Mouse (Mus musculus) liver, adult 2 months (tissue): ENCODE results near the gene Rasgrf2. TPM values are rescaled to one million over a fixed set of nuclear protein-coding genes. Genes with fewer than 3 reads are reported as not detected.
A peak's percentile ranks its signal among the peaks of the same experiment; 100 is the strongest.

Source experiments
- DNase-seq: peaks from one replicate; pipeline ENCODE4 v3.0.0-alpha.2; 2011; ENCODE audit warnings: low read depth, low spot score; ENCODE audit errors: extremely low read depth
- H3K27ac ChIP-seq: fragments of 200-500 bp; replicated peaks from 2 replicates; pipeline ENCODE4 v1.5.1; 2012; ENCODE audit warnings: low read depth, mild to moderate bottlenecking, control low read depth, inconsistent platforms, low read length; ENCODE audit not compliant: insufficient read depth
- H3K27me3 ChIP-seq: fragments of 200-500 bp; 2 replicates; pipeline ENCODE4 v1.6.1; 2012; ENCODE audit warnings: mild to moderate bottlenecking, moderate library complexity, low read length, inconsistent platforms; ENCODE audit not compliant: control insufficient read depth, insufficient read depth
- H3K36me3 ChIP-seq: fragments of 200-500 bp; 2 replicates; pipeline ENCODE4 v1.6.1; 2012; ENCODE audit warnings: low read length, inconsistent platforms; ENCODE audit not compliant: control insufficient read depth, insufficient read depth
- H3K4me1 ChIP-seq: fragments of 200-500 bp; 2 replicates; pipeline ENCODE4 v1.6.1; 2011; ENCODE audit warnings: low read length; ENCODE audit not compliant: control insufficient read depth, insufficient read depth
- H3K4me3 ChIP-seq: fragments of 200-500 bp; 2 replicates; pipeline ENCODE4 v1.5.1; 2011; ENCODE audit warnings: low read depth, mild to moderate bottlenecking, control low read depth, low read length, moderate library complexity; ENCODE audit not compliant: insufficient read depth
- H3K79me2 ChIP-seq: fragments of 200-500 bp; 2 replicates; pipeline ENCODE4 v1.6.1; 2012; ENCODE audit warnings: inconsistent platforms, mild to moderate bottlenecking, low read length, moderate library complexity; ENCODE audit not compliant: control insufficient read depth, insufficient read depth
- H3K9ac ChIP-seq: fragments of 200-500 bp; 2 replicates; pipeline ENCODE4 v1.6.1; 2012; ENCODE audit warnings: low read depth, mild to moderate bottlenecking, control low read depth, inconsistent platforms, low read length
- CTCF ChIP-seq: fragments of 200-500 bp; IDR thresholded peaks from 2 replicates; pipeline ENCODE4 v1.5.1; 2011; ENCODE audit warnings: low read depth, low read length, control low read depth
- POLR2A ChIP-seq: fragments of 200-500 bp; IDR thresholded peaks from 2 replicates; pipeline ENCODE4 v1.6.1; 2011; ENCODE audit warnings: low read length, control low read depth; ENCODE audit not compliant: insufficient read depth; ENCODE audit errors: extremely low read depth
- WGBS: fragments of 180-500 bp; shearing (Covaris S2); methylation state at CpG from one replicate; pipeline ENCODE4 v1.1.7; 2018; 5-methylcytosine and 5-hydroxymethylcytosine counted together
- polyA plus RNA-seq: library from polyadenylated mRNA; depleted of rRNA; stranded (reverse); fragments of >200 nt; gene quantifications from 2 replicates; pipeline ENCODE4 v1.2.3, GENCODE M21; 2012
- total RNA-seq: library from RNA; depleted of rRNA; stranded (reverse); fragments of >200 nt; gene quantifications from 2 replicates; pipeline ENCODE4 v1.2.3, GENCODE M21; 2014

Gene Rasgrf2
- total and polyA plus RNA-seq, 2 experiments, result 0.44 to 1.0 TPM

DNA sequence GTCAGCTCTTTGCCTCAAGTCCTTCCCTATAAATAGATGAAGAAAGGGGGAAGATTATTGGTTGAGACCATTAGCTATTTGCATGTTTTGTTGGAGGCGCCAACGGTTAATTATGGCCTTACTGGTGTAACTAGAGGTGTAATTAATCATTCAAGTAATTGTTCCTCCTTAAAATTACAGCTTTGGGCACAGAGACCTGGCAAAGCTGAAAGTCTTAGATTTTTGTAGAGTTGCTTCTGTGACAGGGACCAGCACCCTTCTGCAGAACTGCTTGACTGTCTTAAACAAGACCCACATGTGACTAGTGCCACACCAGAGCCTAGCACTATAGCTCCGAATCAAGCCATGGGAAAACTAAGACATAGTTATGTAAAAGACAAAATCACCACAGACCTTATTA lies 134.5 kb downstream of the Rasgrf2 start:
- no peak overlapping the region for H3K9ac ChIP-seq
- no peaks in the 10 kb centered on the region for H3K27me3 ChIP-seq
- no peak for DNase-seq
- 90% methylated on average over 3 of the region's 3 CpGs for WGBS
- H3K36me3 ChIP-seq, result no peaks in the 10 kb centered on the region
- H3K4me1 ChIP-seq, result no peaks in the 10 kb centered on the region
- no peak overlapping the region for H3K4me3 ChIP-seq
- no peak overlapping the region for H3K27ac ChIP-seq
- no peaks in the 10 kb centered on the region for H3K79me2 ChIP-seq
- no peak for TF ChIP-seq POLR2A
- no peak for TF ChIP-seq CTCF

- no peak for DNase-seq
- 70% methylated on average over 2 of the region's 2 CpGs for WGBS
Measured at GRCm38 (mm10) chr13:91991412-91991811, 140.0 kb downstream of the Rasgrf2 start.

GRCm38 (mm10) chr13:91990709-91991284 lies 140.7 kb downstream of the Rasgrf2 start:
- Histone ChIP-seq H3K9ac (no peak overlapping the region), H3K4me3 (no peak overlapping the region), H3K36me3 (no peaks in the 10 kb centered on the region), H3K27ac (no peak overlapping the region), H3K4me1 (no peaks in the 10 kb centered on the region), H3K27me3 (no peaks in the 10 kb centered on the region), H3K79me2 (no peaks in the 10 kb centered on the region)
- DNase-seq, result no peak
- no peak for TF ChIP-seq CTCF
- no peak for TF ChIP-seq POLR2A
- 59% methylated on average over 6 of the region's 6 CpGs for WGBS

More at GRCm38 (mm10) chr13:91991412-91991811, 140.0 kb downstream of the Rasgrf2 start:
- no peak for TF ChIP-seq CTCF
- no peak for TF ChIP-seq POLR2A
- Histone ChIP-seq H3K4me1 (no peaks in the 10 kb centered on the region), H3K27ac (no peak overlapping the region), H3K79me2 (no peaks in the 10 kb centered on the region), H3K27me3 (no peaks in the 10 kb centered on the region), H3K4me3 (no peak overlapping the region), H3K36me3 (no peaks in the 10 kb centered on the region), H3K9ac (no peak overlapping the region)

GRCm38 (mm10) chr13:91988378-91988777 lies 143.1 kb downstream of the Rasgrf2 start:
- H3K27ac ChIP-seq, result no peak overlapping the region
- no peaks in the 10 kb centered on the region for H3K79me2 ChIP-seq
- TF ChIP-seq POLR2A (no peak), CTCF (no peak)
- no peaks in the 10 kb centered on the region for H3K27me3 ChIP-seq
- no peaks in the 10 kb centered on the region for H3K4me1 ChIP-seq
- 82% methylated on average over 7 of the region's 7 CpGs for WGBS
- H3K36me3 ChIP-seq, result no peaks in the 10 kb centered on the region
- no peak for DNase-seq
- no peak overlapping the region for H3K4me3 ChIP-seq
- H3K9ac ChIP-seq, result no peak overlapping the region

- 93% methylated on average over 6 of the region's 6 CpGs for WGBS
- TF ChIP-seq CTCF, result peak; percentile 47
- TF ChIP-seq POLR2A, result no peak
- no peaks in the 10 kb centered on the region for H3K36me3 ChIP-seq
Measured at GRCm38 (mm10) chr13:91986958-91987357, 144.5 kb downstream of the Rasgrf2 start.

DNA sequence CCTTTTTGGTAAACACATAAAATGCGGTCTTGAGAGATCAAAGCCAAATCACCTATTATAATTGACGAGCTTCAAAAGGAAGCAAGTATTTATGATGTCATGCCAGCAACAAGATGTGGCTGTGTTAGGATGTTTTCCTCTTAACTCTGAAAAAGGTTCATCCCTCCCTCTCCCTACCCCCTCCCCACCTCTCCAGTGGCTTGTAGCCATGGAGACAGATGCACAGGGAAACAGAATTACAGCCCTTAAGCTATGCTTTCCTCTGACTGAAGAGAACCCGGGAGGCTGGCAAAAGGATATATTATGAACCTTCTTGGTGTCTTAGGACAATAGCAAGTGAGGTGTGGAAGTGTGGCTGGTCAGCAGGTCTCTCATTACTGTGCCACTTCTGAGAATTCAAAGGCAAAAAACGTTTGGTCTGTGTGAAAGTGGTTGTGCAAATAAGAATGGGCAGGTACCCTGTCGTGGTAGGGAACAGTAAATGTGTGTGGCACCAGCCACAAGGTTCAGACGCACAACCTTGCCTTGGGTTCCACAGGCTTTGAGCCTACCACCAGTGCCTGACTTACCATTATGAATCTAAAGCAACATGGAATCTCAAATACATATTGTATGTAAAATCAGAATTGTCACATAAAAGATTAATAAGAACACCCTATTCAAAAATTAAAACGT lies 145.4 kb downstream of the Rasgrf2 start:
- no peak for DNase-seq
- Histone ChIP-seq H3K4me1 (no peaks in the 10 kb centered on the region), H3K27me3 (no peaks in the 10 kb centered on the region), H3K9ac (no peak overlapping the region), H3K79me2 (no peaks in the 10 kb centered on the region), H3K36me3 (no peaks in the 10 kb centered on the region), H3K4me3 (no peak overlapping the region), H3K27ac (no peak overlapping the region)
- 67% methylated on average over 7 of the region's 7 CpGs for WGBS
- no peak for TF ChIP-seq POLR2A
- TF ChIP-seq CTCF, result no peak

More at GRCm38 (mm10) chr13:91986958-91987357, 144.5 kb downstream of the Rasgrf2 start:
- no peak overlapping the region for H3K4me3 ChIP-seq
- H3K9ac ChIP-seq, result no peak overlapping the region
- no peaks in the 10 kb centered on the region for H3K4me1 ChIP-seq
- H3K27me3 ChIP-seq, result no peaks in the 10 kb centered on the region
- no peak for DNase-seq
- no peak overlapping the region for H3K27ac ChIP-seq
- no peaks in the 10 kb centered on the region for H3K79me2 ChIP-seq
